Mouse (Mus musculus): ENCODE results near the gene Tdgf1.
A peak's percentile ranks its signal among the peaks of the same experiment; 100 is the strongest.

DNA sequence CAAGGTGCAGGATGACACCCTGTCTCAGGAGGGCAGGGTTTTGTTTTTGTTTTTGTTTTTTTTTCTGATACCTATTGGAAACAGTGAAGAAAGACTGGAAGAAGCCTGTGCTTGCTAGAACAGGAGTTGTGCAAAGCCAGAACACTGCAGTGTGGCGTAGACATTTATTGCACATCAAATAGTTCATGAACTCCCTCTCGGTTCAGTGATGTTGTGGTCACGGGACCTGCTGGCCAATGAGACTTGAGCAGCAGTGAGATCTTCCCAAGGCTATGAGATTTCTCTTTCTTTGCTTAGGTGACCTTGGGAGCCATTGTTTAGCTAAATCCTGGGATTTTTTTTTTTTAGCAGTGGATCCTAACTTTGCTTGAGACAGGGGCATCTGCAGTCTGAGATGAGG lies 42.1 kb upstream of the Tdgf1 start:
- no peak for TF ChIP-seq CTCF (IDR thresholded peaks at IDR 0.05; ENCODE audit: low read depth)
- TF ChIP-seq EP300 (IDR thresholded peaks at IDR 0.05; ENCODE audit: low read depth), result 0 out of 2 replicates have a peak, but pooled peaks have one; percentile 9

Data from liver, postnatal 0 days (tissue).